Mouse (Mus musculus) Patski (cell line): ENCODE data around the gene Olfr960. TPM values are rescaled to one million over a fixed set of nuclear protein-coding genes. Genes with fewer than 3 reads are reported as not detected.

ENCODE experiments used
- ATAC-seq: fragments of 100-300 bp; one replicate; pipeline ENCODE4 v1.8.0; 2021
- CTCF ChIA-PET: fragments of 350-600 bp; sonication (Branson Sonifier 250); formaldehyde crosslinking; loops from one replicate; lab custom pipeline; 2022; ENCODE audit warnings: inconsistent platforms; lab: Charles Lee
- POLR2A ChIA-PET: fragments of 350-600 bp; sonication (Branson Sonifier 250); formaldehyde crosslinking; loops from one replicate; lab custom pipeline; 2022; ENCODE audit warnings: antibody characterized with exemption, inconsistent platforms; lab: Charles Lee
- DNase-seq: peaks from one replicate; pipeline ENCODE4 v3.0.0-alpha.2; 2011; ENCODE audit warnings: low read depth, low spot score
- H3K27me3 ChIP-seq: fragments of 371-371 bp; one replicate; pipeline ENCODE4 v1.5.1; 2021
- CTCF ChIP-seq: fragments of 100-300 bp; IDR thresholded peaks from one replicate; pipeline ENCODE4 v1.5.1; 2021
- in situ Hi-C: fragments of 300-500 bp; cut with MboI; formaldehyde crosslinking; loops from 3 replicates; pipeline ENCODE4 v1.11.1; 2018; ENCODE audit warnings: low pct_unique_long_range_greater_than_20kb, mixed read lengths
- polyA plus RNA-seq: library from polyadenylated mRNA; unstranded; gene quantifications from one replicate; pipeline ENCODE4 v1.2.3, GENCODE M21; 2021

Gene Olfr960
- polyA plus RNA-seq, 1 experiment from 2014 or later, result not detected

DNA sequence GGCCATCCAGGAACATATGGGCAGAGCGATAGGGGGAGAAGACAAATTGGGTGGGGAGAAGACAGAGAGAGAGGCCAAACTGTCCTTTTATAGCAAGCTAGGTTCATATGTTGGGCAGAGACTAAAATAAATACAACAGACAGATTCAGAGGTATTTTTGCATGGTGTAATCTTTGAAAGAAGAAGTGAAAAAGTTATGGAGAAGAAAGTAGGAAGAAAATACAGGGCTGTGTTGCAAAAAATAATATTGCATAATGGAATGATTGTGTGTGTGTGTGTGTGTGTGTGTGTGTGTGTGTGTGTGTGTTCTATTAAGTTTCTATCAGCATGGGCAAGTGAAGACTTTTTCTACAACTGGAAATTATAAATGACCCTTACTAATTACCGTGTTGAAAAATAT is 7.9 kb downstream of the Olfr960 start:
- DNase-seq (no peak), ATAC-seq (no peak)
- ChIA-PET POLR2A (no interaction called here), CTCF (no interaction called here)
- in situ Hi-C loops, result no loop called here
- no peak for TF ChIP-seq CTCF
- H3K27me3 ChIP-seq, result no peaks in the 10 kb centered on the region

- ATAC-seq (no peak), DNase-seq (no peak)
- no peaks in the 10 kb centered on the region for H3K27me3 ChIP-seq
- POLR2A ChIA-PET, result no interaction called here
- CTCF ChIA-PET, result interaction anchor here (1.0 kb wide), 1 partner anchor 10 kb away, joined by 3 read pairs; no protein-coding TSS in a partner anchor
- in situ Hi-C loops, result no loop called here
- TF ChIP-seq CTCF, result no peak
Measured at GRCm38 (mm10) chr9:39633913-39634594, 12.9 kb downstream of the Olfr960 start.

DNA sequence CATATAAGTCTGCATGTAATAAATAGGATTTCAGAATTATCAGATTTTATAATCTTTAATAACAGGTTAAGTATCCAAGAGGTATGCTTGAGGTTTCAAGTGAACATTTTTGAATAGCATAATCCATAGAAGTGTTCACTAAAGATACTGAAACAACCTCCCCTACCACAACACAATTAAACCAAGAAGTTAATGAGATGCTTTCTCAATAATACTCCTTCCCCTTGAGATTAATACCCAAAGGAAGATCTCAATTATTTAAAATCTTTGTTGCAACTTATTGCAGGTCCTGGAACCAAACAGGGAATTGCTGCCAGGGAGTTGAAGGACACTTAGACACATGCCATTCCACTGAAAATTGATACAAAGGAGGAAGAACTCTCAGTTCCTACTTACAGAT is 23.6 kb downstream of the Olfr960 start, which contains the start of gene Olfr961:
Gene Olfr961, plus strand, starts transcription at position 301 of the 400 bp plus-strand sequence.
- in situ Hi-C loops, result no loop called here
- CTCF ChIA-PET, result interaction anchor here (1.1 kb wide), 1 partner anchor 10 kb away, joined by 3 read pairs; no protein-coding TSS in a partner anchor
- POLR2A ChIA-PET, result no interaction called here
- no peaks in the 10 kb centered on the region for H3K27me3 ChIP-seq
- no peak for DNase-seq
- no peak for ATAC-seq
- TF ChIP-seq CTCF, result no peak

DNA sequence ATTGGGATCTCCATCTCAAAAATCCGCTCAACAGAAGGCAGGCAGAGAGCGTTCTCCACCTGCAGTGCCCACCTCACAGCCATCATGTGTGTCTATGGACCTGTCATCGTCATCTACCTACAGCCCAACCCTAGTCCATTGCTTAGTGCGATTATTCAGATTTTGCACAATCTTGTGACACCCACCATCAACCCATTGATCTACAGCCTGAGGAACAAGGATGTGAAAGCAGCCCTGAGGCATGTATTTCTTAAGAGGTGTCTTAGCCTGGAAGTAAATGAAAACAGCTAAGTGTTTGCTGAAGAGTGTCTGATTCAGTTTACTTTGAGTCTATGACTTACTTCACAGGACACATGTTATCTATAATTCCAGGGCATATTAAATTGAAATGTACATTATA is 26.2 kb downstream of the Olfr960 start:
- ChIA-PET POLR2A (no interaction called here), CTCF (no interaction called here)
- ATAC-seq (no peak), DNase-seq (no peak)
- TF ChIP-seq CTCF, result no peak
- in situ Hi-C loops, result no loop called here
- H3K27me3 ChIP-seq, result no peaks in the 10 kb centered on the region

GRCm38 (mm10) chr9:39654756-39655396 is 33.7 kb downstream of the Olfr960 start:
- no peak for TF ChIP-seq CTCF
- no peak for DNase-seq
- in situ Hi-C loops, result no loop called here
- ATAC-seq, result no peak
- ChIA-PET POLR2A (no interaction called here), CTCF (interaction anchor here (1.4 kb wide), 1 partner anchor 11 kb away, joined by 3 read pairs; no protein-coding TSS in a partner anchor)
- no peaks in the 10 kb centered on the region for H3K27me3 ChIP-seq

GRCm38 (mm10) chr9:39666905-39667304 is 45.7 kb downstream of the Olfr960 start, which contains the start of gene Olfr963:
TSS of gene Olfr963 (plus strand) at chr9:39667205.
- in situ Hi-C loops, result no loop called here
- DNase-seq (no peak), ATAC-seq (no peak)
- TF ChIP-seq CTCF, result no peak
- ChIA-PET CTCF (no interaction called here), POLR2A (no interaction called here)
- no peaks in the 10 kb centered on the region for H3K27me3 ChIP-seq

- DNase-seq, result no peak
- no peak for TF ChIP-seq CTCF
- CTCF ChIA-PET, result no interaction called here
- in situ Hi-C loops, result no loop called here
- POLR2A ChIA-PET, result no interaction called here
- no peaks in the 10 kb centered on the region for H3K27me3 ChIP-seq
- ATAC-seq, result no peak
Measured at GRCm38 (mm10) chr9:39669723-39670122, 48.5 kb downstream of the Olfr960 start.

Other genes starting within 250 kb of the Olfr960 start
- not detected for gene Olfr951, start 234.0 kb upstream of the Olfr960 start, polyA plus RNA-seq
- not detected for gene Olfr952, start 194.2 kb upstream of the Olfr960 start, polyA plus RNA-seq
- not detected for gene Olfr954, start 164.7 kb upstream of the Olfr960 start, polyA plus RNA-seq
- gene Olfr955, start 149.4 kb upstream of the Olfr960 start, polyA plus RNA-seq, result not detected
- not detected for gene Olfr44, start 127.4 kb upstream of the Olfr960 start, polyA plus RNA-seq
- gene Olfr957, start 105.6 kb upstream of the Olfr960 start, polyA plus RNA-seq, result not detected
- gene Olfr958, start 67.3 kb upstream of the Olfr960 start, polyA plus RNA-seq, result not detected
- gene Olfr959, start 45.8 kb upstream of the Olfr960 start, polyA plus RNA-seq, result not detected
- gene AW551984, start 17.0 kb upstream of the Olfr960 start, polyA plus RNA-seq, result not detected
- gene Olfr148, start 10.7 kb upstream of the Olfr960 start, polyA plus RNA-seq, result not detected
- gene Olfr961, start 23.7 kb downstream of the Olfr960 start, polyA plus RNA-seq, result not detected
- not detected for gene Olfr963, start 45.8 kb downstream of the Olfr960 start, polyA plus RNA-seq
- not detected for gene Olfr149, start 85.7 kb downstream of the Olfr960 start, polyA plus RNA-seq
- not detected for gene Olfr965, start 90.0 kb downstream of the Olfr960 start, polyA plus RNA-seq
- gene Olfr150, start 109.6 kb downstream of the Olfr960 start, polyA plus RNA-seq, result not detected
- not detected for gene Olfr967, start 124.9 kb downstream of the Olfr960 start, polyA plus RNA-seq
- not detected for gene Olfr968, start 161.9 kb downstream of the Olfr960 start, polyA plus RNA-seq
- gene Olfr969, start 169.6 kb downstream of the Olfr960 start, polyA plus RNA-seq, result not detected
- gene Olfr970, start 187.5 kb downstream of the Olfr960 start, polyA plus RNA-seq, result not detected
- not detected for gene Olfr971, start 215.5 kb downstream of the Olfr960 start, polyA plus RNA-seq
- not detected for gene Olfr972, start 245.0 kb downstream of the Olfr960 start, polyA plus RNA-seq